Mouse (Mus musculus) bone marrow, adult 2 months (tissue): ENCODE measurements around the gene Hist1h4d. TPM values are rescaled to one million over a fixed set of nuclear protein-coding genes. Genes with fewer than 3 reads are reported as not detected.
"Not testable (repeated sequence)": the region's sequence is repeated elsewhere in the genome, so short reads cannot be mapped to it uniquely, and the experiment has no call there.

ENCODE experiments used
- H3K27ac ChIP-seq: fragments of 200-500 bp; 2 replicates; pipeline ENCODE4 v1.5.1; 2012; ENCODE audit warnings: low read depth, mild to moderate bottlenecking, control low read depth, inconsistent platforms, low read length; ENCODE audit not compliant: control insufficient read depth, poor library complexity, insufficient read depth
- H3K4me1 ChIP-seq: fragments of 200-500 bp; 2 replicates; pipeline ENCODE4 v1.6.1; 2011; ENCODE audit warnings: low read length; ENCODE audit not compliant: control insufficient read depth, insufficient read depth
- H3K4me3 ChIP-seq: fragments of 200-500 bp; replicated peaks from 2 replicates; pipeline ENCODE3; 2011; ENCODE audit warnings: mild to moderate bottlenecking, low read depth, low read length, control low read depth; ENCODE audit not compliant: control insufficient read depth
- CTCF ChIP-seq: fragments of 200-500 bp; IDR thresholded peaks from 2 replicates; pipeline ENCODE4 v1.5.1; 2011; ENCODE audit warnings: low read length, control low read depth; ENCODE audit not compliant: control insufficient read depth, insufficient read depth
- POLR2A ChIP-seq: fragments of 200-500 bp; IDR thresholded peaks from 2 replicates; pipeline ENCODE4 v1.6.1; 2011; ENCODE audit warnings: low read depth, mild to moderate bottlenecking, control low read depth, low read length, borderline replicate concordance; ENCODE audit not compliant: control insufficient read depth
- WGBS: fragments of 180-500 bp; shearing (Covaris S2); methylation state at CpG from one replicate; pipeline ENCODE4 v1.1.7; 2018; 5-methylcytosine and 5-hydroxymethylcytosine counted together
- polyA plus RNA-seq: library from polyadenylated mRNA; stranded (reverse); fragments of >200 nt; gene quantifications from 2 replicates; pipeline ENCODE4 v1.2.4, GENCODE M21; 2011; ENCODE audit warnings: low replicate concordance; ENCODE audit not compliant: missing spikeins, insufficient read depth, insufficient read length

Hist1h4d gene
- polyA plus RNA-seq: 50.4 and 64.8 TPM in 2 replicates

DNA sequence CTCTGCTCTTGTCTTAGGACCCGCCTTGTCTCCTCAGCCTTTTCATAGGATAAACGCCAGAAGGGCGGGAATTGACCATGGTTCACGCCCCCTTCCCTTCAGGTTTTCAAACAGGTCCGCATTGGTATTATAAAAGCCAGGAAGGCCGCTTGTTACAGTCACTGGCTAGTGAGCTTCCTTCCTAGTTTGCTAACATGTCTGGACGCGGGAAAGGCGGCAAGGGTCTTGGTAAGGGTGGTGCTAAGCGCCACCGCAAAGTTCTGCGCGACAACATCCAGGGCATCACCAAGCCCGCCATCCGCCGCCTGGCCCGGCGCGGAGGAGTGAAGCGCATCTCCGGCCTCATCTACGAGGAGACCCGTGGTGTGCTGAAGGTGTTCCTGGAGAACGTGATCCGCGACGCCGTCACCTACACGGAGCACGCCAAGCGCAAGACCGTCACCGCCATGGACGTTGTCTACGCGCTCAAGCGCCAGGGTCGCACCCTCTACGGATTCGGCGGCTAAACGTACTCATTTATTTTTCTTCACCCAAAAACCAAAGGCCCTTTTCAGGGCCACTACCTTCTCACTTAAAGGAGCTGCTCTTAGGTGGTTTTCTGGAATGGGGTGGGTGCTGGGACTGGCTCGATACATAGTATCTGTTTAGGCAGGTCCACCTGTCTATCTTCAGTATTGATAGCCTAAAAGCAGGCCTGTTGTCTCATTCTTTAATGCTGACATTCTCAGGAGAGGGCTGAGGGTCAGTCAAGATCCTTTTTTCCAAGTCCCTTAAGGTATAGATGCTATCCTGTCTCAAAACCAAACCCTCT, at the start of gene Hist1h4d:
Hist1h4d (plus strand) TSS at position 191 of the 811 bp plus-strand sequence.
- Histone ChIP-seq H3K4me3 (peak within 1 kb of the TSS; percentile 74), H3K4me1 (no peaks in the 10 kb centered on the region; the same call in 1 of the 2 replicates), H3K27ac (peak within 1 kb of the TSS; percentile 97)
- under 1% methylated on average over 43 of the region's 43 CpGs for WGBS
- TF ChIP-seq POLR2A (peak; percentile 100), CTCF (no peak)

DNA sequence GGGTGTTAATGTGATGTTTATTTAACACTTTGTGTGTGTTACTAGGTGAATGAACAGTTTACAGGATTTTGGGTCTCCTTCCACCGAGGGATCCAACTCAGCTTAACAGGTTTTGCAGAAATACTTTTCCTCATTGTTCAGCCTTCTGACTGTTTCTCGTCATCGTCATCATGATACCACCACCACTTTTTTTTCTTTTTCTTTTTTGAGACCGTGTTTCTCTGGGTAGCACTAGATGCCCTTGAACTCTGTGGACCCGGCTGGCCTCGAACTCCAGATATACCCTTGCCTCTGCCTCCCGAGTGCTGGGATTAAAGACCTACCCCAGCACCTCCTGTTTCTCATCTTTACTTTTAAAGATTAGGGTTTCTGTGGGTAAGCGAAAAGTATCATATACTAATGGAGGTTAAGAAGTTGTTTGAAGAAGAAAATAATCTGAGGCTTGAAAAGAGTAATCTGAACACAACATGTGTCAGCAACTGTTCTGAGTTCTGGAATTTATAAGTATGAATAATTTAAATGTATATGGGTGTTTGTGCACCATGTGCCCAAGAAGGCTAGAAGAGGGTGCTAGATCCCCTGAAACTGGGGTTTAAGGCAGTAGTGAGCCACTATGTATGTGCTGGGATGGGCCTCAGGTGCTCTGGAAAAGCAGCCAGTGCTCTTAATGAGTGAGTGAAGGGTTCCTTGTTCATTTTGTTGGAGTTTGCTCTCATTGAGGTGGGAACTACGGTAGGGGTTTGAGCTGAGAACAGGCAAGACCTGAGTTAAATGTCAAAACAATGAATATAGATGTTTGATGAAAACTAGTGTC, 48.9 kb upstream of the Hist1h4d start:
- peak overlapping the region; percentile 90 for H3K27ac ChIP-seq
- H3K4me3 ChIP-seq: peak overlapping the region; percentile 44
- H3K4me1 ChIP-seq: peaks cover 1% of the 10 kb centered on the region; the same call in 1 of the 2 replicates
- no peak for TF ChIP-seq POLR2A
- no peak for TF ChIP-seq CTCF
- 21% methylated on average over 9 of the region's 9 CpGs for WGBS

DNA sequence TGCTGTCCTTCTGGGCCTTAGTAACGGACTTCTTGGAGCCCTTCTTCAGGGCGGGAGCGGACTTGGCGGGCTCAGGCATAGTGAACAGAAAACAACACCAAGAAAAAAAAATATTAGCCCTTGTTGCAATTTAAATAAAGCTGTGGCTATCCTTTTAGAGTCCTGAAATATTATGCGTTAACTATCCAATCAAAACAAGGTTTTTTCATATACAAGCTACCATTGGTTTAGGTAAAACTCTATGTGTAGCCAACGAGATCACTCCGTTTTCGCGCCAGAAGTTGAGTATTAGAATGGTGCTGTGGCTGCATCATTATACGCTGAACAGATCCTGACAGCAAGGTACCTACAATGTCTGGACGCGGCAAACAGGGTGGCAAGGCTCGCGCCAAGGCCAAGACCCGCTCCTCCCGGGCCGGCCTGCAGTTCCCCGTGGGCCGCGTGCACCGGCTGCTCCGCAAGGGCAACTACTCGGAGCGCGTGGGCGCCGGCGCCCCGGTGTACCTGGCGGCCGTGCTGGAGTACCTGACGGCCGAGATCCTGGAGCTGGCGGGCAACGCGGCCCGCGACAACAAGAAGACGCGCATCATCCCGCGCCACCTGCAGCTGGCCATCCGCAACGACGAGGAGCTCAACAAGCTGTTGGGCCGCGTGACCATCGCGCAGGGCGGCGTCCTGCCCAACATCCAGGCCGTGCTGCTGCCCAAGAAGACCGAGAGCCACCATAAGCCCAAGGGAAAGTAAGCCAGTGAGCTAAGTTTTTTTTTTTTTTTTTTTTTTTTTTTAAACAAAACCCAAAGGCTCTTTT, 47.6 kb upstream of the Hist1h4d start, which contains the start of gene Hist1h2af:
Hist1h2af (plus strand) TSS at position 347 of the 808 bp plus-strand sequence.
- Histone ChIP-seq H3K27ac (peak within 1 kb of the TSS; percentile 92), H3K4me3 (peak within 1 kb of the TSS; percentile 69)
- not testable (repeated sequence) for H3K4me1 ChIP-seq
- TF ChIP-seq POLR2A: peak; percentile 90; the same call in 1 of the 2 replicates
- under 1% methylated on average over 33 of the region's 53 CpGs for WGBS

DNA sequence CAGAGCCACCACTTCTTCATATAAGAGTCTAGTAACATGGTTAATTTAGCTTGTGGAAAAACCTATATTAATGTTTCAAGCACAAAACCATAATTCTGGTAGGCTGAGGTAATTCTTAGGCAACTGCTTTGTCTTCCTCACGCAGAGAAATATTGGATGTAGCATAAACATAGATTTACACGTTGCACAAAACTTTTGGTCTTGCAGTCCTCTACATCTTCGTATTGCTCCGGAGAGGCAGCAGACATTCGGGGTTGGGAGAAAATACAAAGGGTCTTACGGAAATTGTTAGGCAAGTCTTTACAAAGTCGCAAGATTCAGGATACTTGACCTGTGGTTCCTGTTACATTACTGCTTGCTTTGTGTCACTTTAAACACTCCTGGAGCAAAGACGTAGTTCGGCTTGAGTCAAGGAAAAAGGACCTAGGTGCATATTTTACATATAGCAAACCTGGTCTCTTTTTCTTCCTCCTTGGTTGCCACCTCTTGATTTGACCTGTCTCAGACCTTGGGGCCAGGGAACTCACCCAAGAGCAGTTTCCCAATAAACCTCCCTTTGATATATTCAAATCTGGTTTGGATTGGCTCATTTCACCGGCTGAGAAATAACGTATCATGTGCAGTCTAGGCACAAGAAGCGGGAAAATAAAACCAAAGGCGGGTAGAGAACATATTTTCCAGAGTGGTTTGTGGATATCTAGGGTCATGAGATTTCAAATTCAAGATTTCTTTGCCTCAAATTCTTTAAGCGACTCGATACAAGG, 46.8 kb upstream of the Hist1h4d start:
- peaks cover 1% of the 10 kb centered on the region; the same call in 1 of the 2 replicates for H3K4me1 ChIP-seq
- H3K4me3 ChIP-seq: peak overlapping the region; percentile 61
- WGBS: under 1% methylated on average over 15 of the region's 15 CpGs
- no peak for TF ChIP-seq CTCF
- 0 out of 2 replicates have a peak, but pooled peaks have one; percentile 4 for TF ChIP-seq POLR2A
- H3K27ac ChIP-seq: peak overlapping the region; percentile 60; the same call in 1 of the 2 replicates

DNA sequence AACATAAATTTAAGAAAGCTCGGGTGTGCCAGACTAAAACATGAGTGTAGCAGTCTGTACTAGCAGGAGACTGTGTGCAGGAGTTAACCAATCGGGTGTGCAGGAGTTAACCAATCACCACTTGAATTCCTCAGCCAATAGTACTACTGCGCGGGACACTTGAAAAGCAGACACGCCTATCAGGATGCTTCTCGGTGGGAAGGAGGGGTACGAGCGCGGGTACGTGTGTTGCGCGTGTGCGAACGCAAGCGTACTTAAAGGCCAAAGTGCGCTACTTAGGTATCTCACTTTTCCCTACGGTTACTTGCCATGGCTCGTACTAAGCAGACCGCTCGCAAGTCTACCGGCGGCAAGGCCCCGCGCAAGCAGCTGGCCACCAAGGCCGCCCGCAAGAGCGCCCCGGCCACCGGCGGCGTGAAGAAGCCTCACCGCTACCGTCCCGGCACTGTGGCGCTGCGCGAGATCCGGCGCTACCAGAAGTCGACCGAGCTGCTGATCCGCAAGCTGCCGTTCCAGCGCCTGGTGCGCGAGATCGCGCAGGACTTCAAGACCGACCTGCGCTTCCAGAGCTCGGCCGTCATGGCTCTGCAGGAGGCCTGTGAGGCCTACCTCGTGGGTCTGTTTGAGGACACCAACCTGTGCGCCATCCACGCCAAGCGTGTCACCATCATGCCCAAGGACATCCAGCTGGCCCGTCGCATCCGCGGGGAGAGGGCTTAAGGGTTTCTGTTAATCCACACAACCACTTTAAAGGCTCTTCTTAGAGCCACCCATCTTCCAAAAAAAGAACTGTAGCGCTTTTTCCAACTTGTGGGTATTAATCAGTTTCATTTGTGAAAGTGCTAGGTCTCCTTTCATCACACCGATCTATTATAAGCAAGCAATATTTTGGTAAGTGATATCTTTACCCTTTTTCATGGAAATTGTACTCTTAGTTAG, 46.0 kb upstream of the Hist1h4d start, which contains the start of gene Hist1h3g:
Hist1h3g (plus strand) TSS at position 286 of the 939 bp plus-strand sequence.
- Histone ChIP-seq H3K4me3 (peak within 1 kb of the TSS; percentile 70), H3K27ac (peak within 1 kb of the TSS; percentile 94)
- TF ChIP-seq POLR2A: peak; percentile 98
- WGBS: under 1% methylated on average over 46 of the region's 62 CpGs
- H3K4me1 ChIP-seq: not testable (repeated sequence)

DNA sequence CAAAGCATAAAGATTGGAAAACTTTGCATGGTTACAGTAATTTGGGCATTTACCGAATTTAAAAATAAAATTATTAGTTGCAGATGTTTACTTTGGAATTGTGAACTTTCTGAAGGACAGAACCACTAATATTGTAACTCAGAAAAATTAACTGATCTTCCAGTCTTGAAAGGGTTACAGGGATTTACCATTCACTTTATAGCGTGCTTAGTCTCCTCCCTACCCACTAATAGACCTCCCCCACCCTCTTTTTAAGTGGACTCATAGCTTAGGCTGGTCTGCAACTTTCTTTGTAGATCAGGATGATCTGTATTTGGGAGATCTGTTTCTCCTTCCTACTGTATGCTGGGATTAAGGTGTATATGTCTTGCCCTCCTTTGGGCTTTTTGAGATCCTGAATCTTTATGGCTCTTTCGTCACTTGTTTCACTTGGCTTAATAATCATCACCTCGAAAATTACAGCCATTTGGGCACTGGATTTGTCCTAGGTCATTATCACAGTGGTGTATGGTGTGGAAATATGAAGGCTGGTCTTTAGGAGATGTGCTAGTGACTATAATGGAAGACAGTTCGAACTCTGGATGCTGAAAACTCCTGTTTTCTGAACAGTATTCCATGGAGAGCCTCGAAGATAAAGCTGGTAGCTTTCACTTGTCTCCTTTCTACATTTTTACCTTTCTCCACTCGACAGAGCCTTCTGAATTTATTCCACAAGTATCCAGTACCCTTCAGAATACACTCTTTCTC, 45.1 kb upstream of the Hist1h4d start:
- TF ChIP-seq CTCF: no peak
- TF ChIP-seq POLR2A: no peak
- H3K4me3 ChIP-seq: peak overlapping the region; percentile 68
- H3K4me1 ChIP-seq: peaks cover 1% of the 10 kb centered on the region; the same call in 1 of the 2 replicates
- no peak overlapping the region; the same call in 1 of the 2 replicates for H3K27ac ChIP-seq
- WGBS: 31% methylated on average over 7 of the region's 7 CpGs
